Mouse (Mus musculus): ENCODE measurements around the gene Smim4. TPM values are rescaled to one million over a fixed set of nuclear protein-coding genes. Genes with fewer than 3 reads are reported as not detected.
A peak's percentile ranks its signal among the peaks of the same experiment; 100 is the strongest.

Gene Smim4
- polyA plus RNA-seq, 1 experiment from 2014 or later, result 67.3 TPM

GRCm38 (mm10) chr14:31165991-31166630, 37.4 kb upstream of the Smim4 start:
- Histone ChIP-seq H3K4me2 (replicated peaks) (peak overlapping the region; percentile 10), H3K9ac (no peak overlapping the region), H3K27me3 (no peaks in the 10 kb centered on the region), H3K4me3 (replicated peaks) (no peak overlapping the region), H3K4me1 (peaks cover 17% of the 10 kb centered on the region), H3K9me3 (replicated peaks) (no peaks in the 10 kb centered on the region), H3K36me3 (peaks cover 17% of the 10 kb centered on the region), H3K27ac (replicated peaks) (peak overlapping the region; percentile 49; the same call in 1 of the 2 replicates)
- no peak for ATAC-seq (ENCODE audit: insufficient number of reproducible peaks, low FRiP score, low TSS enrichment, low read depth)
- 38% methylated on average over 10 of the region's 10 CpGs for WGBS

- Histone ChIP-seq H3K9ac (no peak overlapping the region), H3K9me3 (replicated peaks) (no peaks in the 10 kb centered on the region), H3K36me3 (peaks cover 10% of the 10 kb centered on the region), H3K4me2 (replicated peaks) (no peak overlapping the region), H3K4me1 (peaks cover 17% of the 10 kb centered on the region), H3K27me3 (no peaks in the 10 kb centered on the region), H3K27ac (replicated peaks) (peak overlapping the region; percentile 49; the same call in 1 of the 2 replicates), H3K4me3 (replicated peaks) (no peak overlapping the region)
- no peak for ATAC-seq (ENCODE audit: insufficient number of reproducible peaks, low FRiP score, low TSS enrichment, low read depth)
- 58% methylated on average over 7 of the region's 7 CpGs for WGBS
These were observed 36.7 kb upstream of the Smim4 start for GRCm38 (mm10) chr14:31165458-31165857.

GRCm38 (mm10) chr14:31165010-31165409, 36.3 kb upstream of the Smim4 start:
- ATAC-seq (ENCODE audit: insufficient number of reproducible peaks, low FRiP score, low TSS enrichment, low read depth), result no peak
- peaks cover 17% of the 10 kb centered on the region for H3K4me1 ChIP-seq
- no peak overlapping the region for H3K4me3 ChIP-seq (replicated peaks)
- no peaks in the 10 kb centered on the region for H3K9me3 ChIP-seq (replicated peaks)
- H3K36me3 ChIP-seq, result peaks cover 6% of the 10 kb centered on the region; the same call in 1 of the 2 replicates
- no peak overlapping the region for H3K4me2 ChIP-seq (replicated peaks)
- H3K27ac ChIP-seq (replicated peaks), result peak overlapping the region; percentile 49; the same call in 1 of the 2 replicates
- no peak overlapping the region for H3K9ac ChIP-seq
- H3K27me3 ChIP-seq, result no peaks in the 10 kb centered on the region
- 66% methylated on average over 2 of the region's 2 CpGs for WGBS

- no peak overlapping the region for H3K27ac ChIP-seq (replicated peaks)
- no peak for ATAC-seq (ENCODE audit: insufficient number of reproducible peaks, low FRiP score, low TSS enrichment, low read depth)
- no peak overlapping the region for H3K9ac ChIP-seq
- H3K27me3 ChIP-seq, result no peaks in the 10 kb centered on the region
- H3K4me2 ChIP-seq (replicated peaks), result no peak overlapping the region
- H3K4me1 ChIP-seq, result peaks cover 17% of the 10 kb centered on the region
- no peak overlapping the region for H3K4me3 ChIP-seq (replicated peaks)
- H3K9me3 ChIP-seq (replicated peaks), result no peaks in the 10 kb centered on the region
- no peaks in the 10 kb centered on the region for H3K36me3 ChIP-seq
- WGBS, result 78% methylated on average over 8 of the region's 8 CpGs
These were observed 35.3 kb upstream of the Smim4 start for GRCm38 (mm10) chr14:31164067-31164466.

GRCm38 (mm10) chr14:31161638-31162037, 32.9 kb upstream of the Smim4 start:
- Histone ChIP-seq H3K36me3 (no peaks in the 10 kb centered on the region), H3K27me3 (no peaks in the 10 kb centered on the region), H3K27ac (replicated peaks) (no peak overlapping the region), H3K9me3 (replicated peaks) (no peaks in the 10 kb centered on the region), H3K4me3 (replicated peaks) (no peak overlapping the region), H3K4me1 (peaks cover 13% of the 10 kb centered on the region), H3K9ac (no peak overlapping the region), H3K4me2 (replicated peaks) (no peak overlapping the region)
- 74% methylated on average over 10 of the region's 10 CpGs for WGBS
- ATAC-seq (ENCODE audit: insufficient number of reproducible peaks, low FRiP score, low TSS enrichment, low read depth), result no peak

GRCm38 (mm10) chr14:31161191-31161590, 32.4 kb upstream of the Smim4 start:
- Histone ChIP-seq H3K4me3 (replicated peaks) (no peak overlapping the region), H3K4me1 (peaks cover 8% of the 10 kb centered on the region), H3K9ac (no peak overlapping the region), H3K9me3 (replicated peaks) (no peaks in the 10 kb centered on the region), H3K4me2 (replicated peaks) (no peak overlapping the region), H3K27me3 (no peaks in the 10 kb centered on the region), H3K36me3 (no peaks in the 10 kb centered on the region), H3K27ac (replicated peaks) (no peak overlapping the region)
- ATAC-seq (ENCODE audit: insufficient number of reproducible peaks, low FRiP score, low TSS enrichment, low read depth), result no peak
- WGBS, result 85% methylated on average over 7 of the region's 7 CpGs

- no peaks in the 10 kb centered on the region for H3K36me3 ChIP-seq
- H3K9ac ChIP-seq, result no peak overlapping the region
- 62% methylated on average over 27 of the region's 27 CpGs for WGBS
- H3K27me3 ChIP-seq, result no peaks in the 10 kb centered on the region
- H3K27ac ChIP-seq (replicated peaks), result no peak overlapping the region
- peaks cover 2% of the 10 kb centered on the region for H3K4me1 ChIP-seq
- H3K4me2 ChIP-seq (replicated peaks), result no peak overlapping the region
- no peak for ATAC-seq (ENCODE audit: insufficient number of reproducible peaks, low FRiP score, low TSS enrichment, low read depth)
- no peaks in the 10 kb centered on the region for H3K9me3 ChIP-seq (replicated peaks)
- H3K4me3 ChIP-seq (replicated peaks), result no peak overlapping the region
These were observed 31.7 kb upstream of the Smim4 start for GRCm38 (mm10) chr14:31160196-31161150.

GRCm38 (mm10) chr14:31145694-31146093, 16.9 kb upstream of the Smim4 start:
- Histone ChIP-seq H3K27me3 (no peaks in the 10 kb centered on the region), H3K4me2 (replicated peaks) (no peak overlapping the region), H3K9ac (no peak overlapping the region), H3K4me3 (replicated peaks) (no peak overlapping the region), H3K27ac (replicated peaks) (no peak overlapping the region), H3K9me3 (replicated peaks) (no peaks in the 10 kb centered on the region), H3K4me1 (no peaks in the 10 kb centered on the region), H3K36me3 (peaks cover 9% of the 10 kb centered on the region; the same call in 1 of the 2 replicates)
- WGBS, result 90% methylated on average over 11 of the region's 11 CpGs
- no peak for ATAC-seq (ENCODE audit: insufficient number of reproducible peaks, low FRiP score, low TSS enrichment, low read depth)

GRCm38 (mm10) chr14:31141011-31141410, 12.3 kb upstream of the Smim4 start:
- WGBS, result 93% methylated on average over 14 of the region's 14 CpGs
- no peak overlapping the region for H3K4me2 ChIP-seq (replicated peaks)
- no peak for ATAC-seq (ENCODE audit: insufficient number of reproducible peaks, low FRiP score, low TSS enrichment, low read depth)
- no peaks in the 10 kb centered on the region for H3K4me1 ChIP-seq
- no peak overlapping the region for H3K4me3 ChIP-seq (replicated peaks)
- no peak overlapping the region for H3K9ac ChIP-seq
- peaks cover 54% of the 10 kb centered on the region for H3K36me3 ChIP-seq
- no peaks in the 10 kb centered on the region for H3K9me3 ChIP-seq (replicated peaks)
- H3K27me3 ChIP-seq, result no peaks in the 10 kb centered on the region
- no peak overlapping the region for H3K27ac ChIP-seq (replicated peaks)

GRCm38 (mm10) chr14:31140141-31140540, 11.4 kb upstream of the Smim4 start:
- Histone ChIP-seq H3K27me3 (no peaks in the 10 kb centered on the region), H3K9ac (no peak overlapping the region), H3K4me3 (replicated peaks) (no peak overlapping the region), H3K9me3 (replicated peaks) (no peaks in the 10 kb centered on the region), H3K4me2 (replicated peaks) (no peak overlapping the region), H3K4me1 (peaks cover 4% of the 10 kb centered on the region), H3K27ac (replicated peaks) (no peak overlapping the region), H3K36me3 (peaks cover 63% of the 10 kb centered on the region)
- ATAC-seq (ENCODE audit: insufficient number of reproducible peaks, low FRiP score, low TSS enrichment, low read depth), result no peak
- 90% methylated on average over 15 of the region's 15 CpGs for WGBS

GRCm38 (mm10) chr14:31139666-31140065, 10.9 kb upstream of the Smim4 start:
- Histone ChIP-seq H3K9me3 (replicated peaks) (no peaks in the 10 kb centered on the region), H3K4me2 (replicated peaks) (no peak overlapping the region), H3K27me3 (no peaks in the 10 kb centered on the region), H3K4me1 (peaks cover 9% of the 10 kb centered on the region), H3K4me3 (replicated peaks) (no peak overlapping the region), H3K9ac (no peak overlapping the region), H3K36me3 (peaks cover 68% of the 10 kb centered on the region), H3K27ac (replicated peaks) (no peak overlapping the region)
- ATAC-seq (ENCODE audit: insufficient number of reproducible peaks, low FRiP score, low TSS enrichment, low read depth), result no peak
- WGBS, result 73% methylated on average over 12 of the region's 12 CpGs

Measured in embryonic facial prominence, embryonic 15.5 days (tissue).